Mouse (Mus musculus) kidney, adult 11 months (tissue): ENCODE measurements around the gene Kcmf1.
"Not testable (repeated sequence)": the region's sequence is repeated elsewhere in the genome, so short reads cannot be mapped to it uniquely, and the experiment has no call there.

Source experiments
- DNase-seq: peaks from one replicate; pipeline ENCODE4 v3.0.0; 2022

Gene Kcmf1

GRCm38 (mm10) chr6:72840867-72841780 lies 58.7 kb downstream of the Kcmf1 start:
- DNase-seq: no peak

- DNase-seq: no peak
Measured at GRCm38 (mm10) chr6:72837756-72838155, 62.0 kb downstream of the Kcmf1 start.

- DNase-seq: no peak
Measured at GRCm38 (mm10) chr6:72834518-72834917, 65.3 kb downstream of the Kcmf1 start.

GRCm38 (mm10) chr6:72831858-72832257 lies 67.9 kb downstream of the Kcmf1 start:
- no peak for DNase-seq

- DNase-seq: peak; percentile 36
Measured at GRCm38 (mm10) chr6:72831276-72831675, 68.5 kb downstream of the Kcmf1 start.

GRCm38 (mm10) chr6:72828857-72829256 lies 70.9 kb downstream of the Kcmf1 start:
- DNase-seq: no peak

- DNase-seq: not testable (repeated sequence)
Measured at GRCm38 (mm10) chr6:72828037-72828436, 71.7 kb downstream of the Kcmf1 start.

GRCm38 (mm10) chr6:72825762-72826161 lies 74.0 kb downstream of the Kcmf1 start:
- no peak for DNase-seq

- DNase-seq: no peak
Measured at GRCm38 (mm10) chr6:72824971-72825737, 74.6 kb downstream of the Kcmf1 start.

GRCm38 (mm10) chr6:72813456-72813855 lies 86.3 kb downstream of the Kcmf1 start:
- DNase-seq: no peak

GRCm38 (mm10) chr6:72810248-72810647 lies 89.5 kb downstream of the Kcmf1 start:
- no peak for DNase-seq

GRCm38 (mm10) chr6:72809522-72810149 lies 90.1 kb downstream of the Kcmf1 start:
- DNase-seq: no peak

GRCm38 (mm10) chr6:72808342-72808741 lies 91.4 kb downstream of the Kcmf1 start:
- no peak for DNase-seq

- no peak for DNase-seq
Measured at GRCm38 (mm10) chr6:72803669-72804068, 96.1 kb downstream of the Kcmf1 start.

GRCm38 (mm10) chr6:72802119-72802518 lies 97.7 kb downstream of the Kcmf1 start:
- no peak for DNase-seq

- DNase-seq: no peak
Measured at GRCm38 (mm10) chr6:72800641-72801040, 99.1 kb downstream of the Kcmf1 start.

- DNase-seq: no peak
Measured at GRCm38 (mm10) chr6:72797763-72798162, 102.0 kb downstream of the Kcmf1 start.

- DNase-seq: no peak
Measured at GRCm38 (mm10) chr6:72795444-72795843, 104.3 kb downstream of the Kcmf1 start.

- DNase-seq: peak; percentile 9
Measured at GRCm38 (mm10) chr6:72794870-72795269, 104.9 kb downstream of the Kcmf1 start.

GRCm38 (mm10) chr6:72792641-72793040 lies 107.1 kb downstream of the Kcmf1 start:
- no peak for DNase-seq
